Mouse (Mus musculus): ENCODE data around the gene Gm17467.
"Not testable (repeated sequence)": the region's sequence is repeated elsewhere in the genome, so short reads cannot be mapped to it uniquely, and the experiment has no call there.

Gm17467 gene

GRCm38 (mm10) chrX:123704691-123705090, at the start of gene Gm17467:
TSS of gene Gm17467 (minus strand) at chrX:123704791.
- DNase-seq (ENCODE audit: low read depth, low spot score) = not testable (repeated sequence)
